Mouse (Mus musculus) kidney, adult 2 months (tissue): Measurements from ENCODE around the gene Zfp553.

Experiments used
- CTCF ChIP-seq: fragments of 200-500 bp; conservative IDR thresholded peaks from 2 replicates; pipeline ENCODE4 v1.5.1; 2011; ENCODE audit warnings: low read depth, mild to moderate bottlenecking, control low read depth, low read length, moderate library complexity, mixed read lengths; ENCODE audit not compliant: insufficient read depth, insufficient read length
- POLR2A ChIP-seq: fragments of 200-500 bp; IDR thresholded peaks from one replicate; pipeline ENCODE4 v1.6.1; 2011; ENCODE audit warnings: low read depth, low read length, control low read depth

DNA sequence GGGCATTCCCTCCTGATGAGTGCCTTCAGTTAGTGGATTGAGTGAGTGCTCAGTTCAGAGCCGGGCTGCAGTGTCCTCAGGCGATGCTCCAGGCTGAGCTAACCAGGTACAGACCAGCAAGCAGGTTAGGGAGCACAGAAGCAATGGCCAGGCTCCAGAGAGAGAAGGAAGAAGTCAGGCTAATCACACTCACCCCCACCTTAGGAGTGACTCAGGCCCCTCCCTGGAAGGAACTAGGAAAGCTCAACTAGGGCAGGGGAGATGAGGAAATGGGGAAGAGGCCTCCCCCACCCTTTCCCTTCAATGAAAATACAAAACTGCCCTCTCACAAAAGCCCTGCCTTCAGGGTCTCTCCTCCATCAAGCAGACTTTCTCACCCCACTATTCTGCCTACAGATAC, 26.3 kb upstream of the Zfp553 start:
- TF ChIP-seq POLR2A (no peak), CTCF (no peak)
